Mouse (Mus musculus): ENCODE measurements around the gene Efna5.

The Efna5 gene

DNA sequence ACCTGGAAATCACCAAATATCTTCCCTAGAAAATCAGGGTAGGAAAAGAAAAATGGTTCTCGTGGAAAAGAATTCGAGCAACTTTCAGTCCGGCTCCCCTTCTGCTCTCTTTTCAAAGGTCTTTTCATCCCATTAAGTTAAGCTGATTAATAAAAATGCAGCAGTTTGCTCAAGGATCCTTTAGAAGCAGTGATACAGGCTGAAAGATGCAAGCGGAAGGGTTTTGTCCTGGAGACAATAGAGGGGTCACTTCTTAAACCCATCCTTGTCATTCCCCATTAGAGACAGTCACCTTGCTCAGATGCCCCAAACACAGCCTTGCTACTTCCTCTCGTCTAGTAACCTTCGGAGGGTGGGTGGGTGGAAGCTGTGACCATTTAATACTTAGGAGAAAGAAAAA, 27.4 kb downstream of the Efna5 start:
- DNase-seq (ENCODE audit: low read depth, low spot score): no peak

DNA sequence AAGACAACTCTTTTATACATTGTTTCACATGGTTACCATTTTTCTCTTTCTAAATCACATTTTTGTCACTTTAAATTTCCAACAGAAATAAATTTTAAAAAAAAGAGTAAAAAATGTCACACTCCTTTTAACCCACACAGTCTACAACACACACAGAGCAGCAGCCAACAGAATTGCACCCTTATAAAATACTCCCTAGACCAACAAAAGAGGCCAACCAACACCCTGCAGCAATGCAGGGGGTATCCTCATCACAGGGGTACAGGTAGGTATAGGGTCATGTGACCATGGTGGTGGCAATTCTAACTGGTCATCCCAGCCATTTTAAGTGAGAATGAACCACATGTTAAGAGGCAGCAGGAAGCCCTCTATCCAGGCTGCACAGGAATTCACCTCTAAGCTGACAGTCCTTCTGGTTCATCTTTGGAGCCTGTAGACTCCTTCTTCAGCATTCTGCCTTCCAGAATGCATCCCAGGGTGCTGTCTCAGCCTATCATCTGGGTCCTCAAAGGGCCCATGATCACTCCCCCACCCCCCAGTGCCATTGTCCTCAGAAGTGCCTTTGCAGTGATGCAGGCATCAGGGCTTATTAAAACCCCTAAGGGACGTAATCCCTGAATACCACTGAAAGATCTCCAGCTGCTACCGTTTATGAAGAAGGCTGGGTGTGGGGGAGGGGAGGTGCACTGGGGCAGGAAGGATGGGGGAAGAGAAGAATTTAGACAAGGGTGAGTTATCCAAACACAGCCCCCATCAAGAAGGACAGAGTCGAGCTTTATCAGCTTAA, 28.1 kb downstream of the Efna5 start:
- DNase-seq (ENCODE audit: low read depth, low spot score): no peak

DNA sequence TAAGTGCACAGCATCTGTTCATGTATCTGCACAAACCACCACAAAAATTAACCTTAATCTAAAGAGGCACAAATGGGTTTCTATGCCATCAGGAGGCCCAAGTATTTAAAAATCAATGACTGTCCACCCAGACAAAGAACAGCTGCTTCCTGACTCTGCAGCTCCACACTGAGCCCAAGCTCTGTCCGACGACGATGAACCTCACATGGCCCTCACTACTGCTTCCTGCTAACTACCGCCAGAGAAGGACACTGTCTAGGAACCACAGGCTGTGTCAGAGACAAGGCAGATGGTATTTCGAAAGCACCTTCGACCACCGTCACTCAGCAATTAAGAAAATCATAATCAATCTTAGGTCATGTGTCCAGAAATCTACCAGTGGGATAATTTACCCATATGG, 29.8 kb downstream of the Efna5 start:
- DNase-seq (ENCODE audit: low read depth, low spot score): no peak

DNA sequence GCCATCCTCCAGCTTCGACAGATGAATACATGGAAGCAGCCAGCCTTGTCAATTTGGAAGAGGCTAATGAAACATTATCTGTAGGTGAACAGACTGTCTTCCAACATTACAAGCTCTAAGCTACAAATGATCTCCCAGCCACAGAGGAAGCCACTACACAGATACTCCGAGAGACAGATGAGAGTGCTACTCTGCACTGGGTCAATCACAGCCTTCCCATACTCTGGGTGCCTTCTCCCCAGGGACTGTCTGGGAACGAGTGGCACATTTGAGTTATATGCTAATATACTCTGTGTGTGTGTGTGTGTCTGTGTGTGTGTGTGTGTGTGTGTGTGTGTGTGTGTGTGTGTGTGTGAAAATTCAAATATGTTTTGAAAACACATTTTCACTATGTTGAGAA, 30.5 kb downstream of the Efna5 start:
- no peak for DNase-seq (ENCODE audit: low read depth, low spot score)

DNA sequence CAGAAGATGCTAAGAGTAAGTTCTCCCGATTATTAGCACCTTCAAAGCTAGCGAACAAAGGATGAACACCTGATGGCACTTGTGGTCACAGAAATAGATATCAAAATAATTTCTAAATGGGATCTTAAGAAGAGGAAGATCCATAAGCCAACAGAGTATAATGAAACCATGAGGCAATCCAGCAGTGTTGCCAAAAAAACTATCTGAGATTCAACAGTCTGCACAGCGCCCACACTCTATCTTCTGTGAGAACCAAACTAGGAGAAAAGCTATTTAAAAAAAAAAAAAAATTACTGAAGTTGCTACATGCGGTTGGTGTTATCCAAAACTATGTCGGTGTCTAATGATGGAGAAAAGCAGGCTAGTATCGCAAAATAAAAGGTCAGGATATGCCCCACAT, 31.4 kb downstream of the Efna5 start:
- DNase-seq (ENCODE audit: low read depth, low spot score): no peak

DNA sequence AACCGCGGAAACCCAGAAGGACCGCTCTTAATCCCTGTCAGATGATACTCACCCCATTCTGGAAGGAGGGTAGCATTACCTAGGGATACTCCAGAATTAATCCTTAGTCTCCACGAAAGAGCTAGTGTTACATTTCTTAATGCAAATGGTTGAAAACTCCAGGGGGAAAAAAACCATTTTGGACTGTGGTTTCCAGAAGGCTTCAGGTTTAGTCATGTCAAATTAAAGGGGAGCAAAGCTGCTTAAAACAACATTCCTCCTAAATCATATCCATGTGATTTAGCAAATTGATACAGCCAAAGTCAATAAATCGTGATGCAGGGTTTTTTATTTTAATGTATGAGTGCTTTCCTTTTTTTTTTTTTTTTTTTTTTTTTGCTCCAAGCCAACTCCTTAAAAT, 35.5 kb downstream of the Efna5 start:
- no peak for DNase-seq (ENCODE audit: low read depth, low spot score)

DNA sequence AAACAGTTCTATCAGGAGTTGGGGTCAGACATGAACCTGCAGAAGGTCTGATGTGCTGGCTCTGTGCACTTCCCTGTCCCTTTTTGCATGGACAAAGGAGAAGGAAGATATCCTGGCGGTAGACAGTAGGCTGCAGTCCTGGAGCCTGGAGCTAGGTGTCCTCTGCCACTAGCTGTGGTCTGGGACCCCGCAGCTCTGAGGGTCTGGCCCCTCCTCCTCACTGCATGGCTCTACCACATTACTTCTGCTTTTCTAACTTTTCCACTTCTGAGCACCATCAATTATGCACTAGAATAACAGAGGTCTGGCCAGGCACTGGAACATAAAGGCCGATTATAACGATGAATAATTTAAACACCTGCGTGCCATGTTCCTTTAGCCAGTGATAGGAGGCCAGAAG, 36.8 kb downstream of the Efna5 start:
- no peak for DNase-seq (ENCODE audit: low read depth, low spot score)

DNA sequence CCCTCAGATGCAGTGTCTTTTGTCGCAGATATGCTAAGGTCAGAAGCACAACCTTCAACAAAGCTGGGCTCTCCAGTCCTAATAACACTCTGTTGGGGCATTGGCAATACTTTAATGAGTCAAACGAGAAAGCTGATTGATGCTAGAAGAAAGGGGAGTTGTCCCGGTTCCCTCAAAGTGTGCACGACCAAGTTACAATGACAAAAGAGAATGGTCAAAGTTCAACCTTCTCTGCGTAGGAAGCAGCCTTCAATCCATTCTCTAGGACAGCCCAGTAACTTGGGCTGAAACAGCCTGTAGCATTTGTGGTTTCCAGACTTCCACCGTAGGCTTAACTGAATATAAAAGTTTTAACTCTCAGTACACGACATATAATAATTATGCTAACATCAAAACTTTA, 43.8 kb downstream of the Efna5 start:
- no peak for DNase-seq (ENCODE audit: low read depth, low spot score)

DNA sequence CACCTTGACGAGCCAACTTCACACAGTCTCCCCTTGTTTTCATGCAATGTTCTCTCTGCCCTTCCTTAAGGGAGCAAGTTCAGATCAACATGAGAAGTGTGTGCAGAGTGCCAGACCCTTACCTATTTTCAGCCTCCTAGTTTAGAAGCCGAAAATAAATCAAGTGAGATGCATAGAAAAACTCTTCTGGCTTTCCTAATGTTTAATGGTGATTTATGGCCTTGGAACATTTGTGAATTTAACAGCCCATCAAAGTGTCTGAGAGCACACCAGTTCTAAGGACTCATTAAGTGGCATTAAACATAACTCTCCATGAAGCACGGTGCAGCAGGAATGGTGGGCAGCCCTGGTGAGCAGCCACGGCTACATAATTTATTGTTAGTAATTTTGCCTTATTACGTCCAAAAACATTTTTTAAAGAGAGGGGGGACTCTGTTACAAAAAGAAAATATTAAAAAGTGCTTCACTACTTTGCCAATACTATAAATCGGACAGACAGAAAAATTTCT, 44.5 kb downstream of the Efna5 start:
- DNase-seq (ENCODE audit: low read depth, low spot score): no peak

DNA sequence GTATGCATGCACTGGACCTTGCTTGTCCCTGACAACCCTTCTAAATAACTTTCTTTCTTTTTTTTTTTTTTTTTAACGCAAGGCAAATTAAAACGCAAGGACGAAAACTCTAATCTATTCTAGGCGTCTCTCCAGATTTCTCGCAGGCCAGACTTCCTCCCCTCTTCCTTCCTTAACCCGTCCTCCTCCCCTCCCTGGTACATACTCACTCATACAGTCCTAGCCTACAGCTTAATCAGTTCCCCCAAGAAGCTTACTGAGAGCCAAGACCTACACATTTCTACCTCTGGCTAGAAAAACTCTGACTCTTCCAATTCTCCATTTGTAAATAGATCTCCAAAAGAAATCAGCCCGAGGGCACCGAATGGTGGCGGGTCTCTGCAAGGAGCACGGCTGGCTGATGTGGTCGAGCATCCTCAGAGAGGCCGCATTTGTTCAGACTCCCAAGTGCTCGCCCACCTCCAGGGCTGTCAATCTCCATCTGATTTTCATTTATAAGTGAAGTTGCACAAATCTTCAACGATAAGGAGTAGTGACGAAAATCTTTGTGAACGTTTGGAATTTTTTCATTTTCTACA, 48.5 kb downstream of the Efna5 start:
- DNase-seq (ENCODE audit: low read depth, low spot score): no peak

DNA sequence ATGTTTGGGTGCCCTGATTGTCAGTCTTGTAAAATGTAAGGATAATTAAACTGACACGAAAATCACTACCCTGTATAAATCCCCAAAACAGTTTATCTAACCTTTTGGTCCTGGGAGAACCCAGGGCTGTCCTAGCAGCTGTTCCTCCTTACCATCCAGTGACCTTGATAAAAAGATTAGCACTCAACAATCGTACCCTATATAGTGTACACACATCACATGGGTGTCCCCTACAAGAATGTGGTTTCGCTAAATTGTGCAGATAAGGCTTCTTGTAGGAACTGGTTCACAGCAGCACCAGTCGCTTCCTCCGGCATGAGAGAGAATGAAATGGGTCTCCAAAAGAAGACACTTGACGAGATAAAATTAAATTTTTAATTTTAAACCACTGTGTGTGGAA, 53.6 kb downstream of the Efna5 start:
- DNase-seq (ENCODE audit: low read depth, low spot score): no peak

DNA sequence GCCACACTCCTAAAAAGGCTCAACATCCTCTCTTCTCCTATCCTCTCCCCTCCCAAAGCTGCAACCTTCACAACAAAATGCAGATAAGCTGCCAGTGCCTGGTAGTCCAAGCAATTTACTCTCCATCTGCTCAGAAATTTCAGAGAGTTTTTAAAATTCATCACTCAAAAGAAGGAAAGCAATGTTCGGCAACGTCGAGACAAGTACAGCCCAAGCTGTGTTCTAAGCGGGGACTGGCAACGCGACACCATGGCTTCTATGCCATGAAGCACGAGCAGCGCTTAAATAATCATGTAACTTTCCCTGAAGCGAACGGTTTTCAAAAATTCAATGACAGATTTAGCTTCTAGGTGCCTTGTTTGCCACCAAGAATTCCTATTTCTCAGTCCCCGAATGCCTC, 59.9 kb downstream of the Efna5 start:
- DNase-seq (ENCODE audit: low read depth, low spot score): no peak

DNA sequence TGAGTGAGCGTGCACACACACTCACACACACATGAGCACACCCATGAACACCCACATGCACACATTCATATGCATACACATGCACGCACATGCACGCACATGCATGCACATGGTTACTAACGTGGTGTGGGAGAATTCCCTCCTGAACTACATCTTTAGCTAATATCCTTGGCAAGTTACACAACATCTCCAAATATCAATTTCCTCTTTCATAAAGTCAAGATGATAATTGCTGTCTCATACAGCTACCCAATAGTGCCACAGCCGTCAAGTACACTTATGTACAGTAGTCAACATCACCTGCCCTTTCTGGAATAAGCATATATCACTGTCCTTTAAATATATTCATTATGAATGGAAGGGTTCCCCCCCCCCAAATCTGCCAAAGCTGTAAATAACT, 61.2 kb downstream of the Efna5 start:
- no peak for DNase-seq (ENCODE audit: low read depth, low spot score)

DNA sequence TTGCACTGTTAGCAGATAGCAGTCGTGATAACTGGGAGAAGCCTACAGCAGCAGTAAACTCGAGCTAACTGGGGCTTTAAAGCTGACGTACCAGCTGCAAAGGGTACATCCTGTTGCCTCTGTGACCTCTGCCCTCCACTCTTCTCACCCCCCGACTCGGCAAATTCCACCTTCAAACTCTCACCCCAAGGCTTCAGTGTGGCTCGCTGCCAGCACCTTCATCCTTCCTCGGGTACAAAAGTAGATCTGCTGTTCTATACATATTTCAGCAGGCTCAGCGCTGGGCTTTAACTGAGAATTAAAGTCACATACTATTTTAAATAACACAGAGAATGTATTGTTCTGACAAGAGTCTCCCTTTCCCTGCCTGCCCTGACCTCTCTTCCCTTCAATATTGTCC, 62.3 kb downstream of the Efna5 start:
- no peak for DNase-seq (ENCODE audit: low read depth, low spot score)

DNA sequence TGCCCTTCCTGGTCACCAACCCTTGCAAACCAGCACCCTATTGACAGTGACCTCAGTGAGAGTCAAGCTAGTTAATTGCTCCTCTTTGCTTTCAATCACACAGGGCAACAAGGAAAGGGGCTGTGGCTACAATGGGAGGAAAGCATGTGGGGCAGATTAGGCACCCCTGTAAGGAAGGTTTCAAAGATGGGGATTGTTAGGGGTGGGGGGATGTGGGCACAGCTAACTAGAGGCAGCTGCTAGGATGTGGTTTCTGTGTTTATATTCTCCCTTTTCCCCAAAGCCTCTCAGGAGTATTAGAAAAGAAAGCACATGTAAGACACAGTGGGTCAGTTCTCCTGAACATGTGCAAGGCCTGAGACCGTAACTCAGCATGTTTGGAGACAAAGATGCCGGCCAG, 62.8 kb downstream of the Efna5 start:
- DNase-seq (ENCODE audit: low read depth, low spot score): no peak

DNA sequence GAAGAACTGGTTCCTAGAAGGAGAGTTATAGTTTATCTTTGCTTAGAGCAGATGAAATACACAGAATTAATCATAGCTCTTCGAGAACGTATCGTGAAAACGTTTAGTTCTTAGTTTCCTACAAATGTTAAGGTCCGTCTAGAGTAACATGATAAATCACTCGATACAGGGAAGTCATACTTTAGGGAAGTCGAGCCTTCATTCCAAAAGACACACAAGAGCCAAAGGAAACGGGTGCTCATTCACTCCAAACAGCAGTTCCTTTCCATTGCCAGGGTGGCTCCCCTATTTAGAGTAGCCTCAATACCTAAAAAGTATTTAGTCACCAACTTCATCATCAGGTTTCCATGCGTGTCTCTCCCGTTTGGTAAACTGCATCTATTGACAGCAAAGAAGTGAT, 64.2 kb downstream of the Efna5 start:
- DNase-seq (ENCODE audit: low read depth, low spot score): no peak

DNA sequence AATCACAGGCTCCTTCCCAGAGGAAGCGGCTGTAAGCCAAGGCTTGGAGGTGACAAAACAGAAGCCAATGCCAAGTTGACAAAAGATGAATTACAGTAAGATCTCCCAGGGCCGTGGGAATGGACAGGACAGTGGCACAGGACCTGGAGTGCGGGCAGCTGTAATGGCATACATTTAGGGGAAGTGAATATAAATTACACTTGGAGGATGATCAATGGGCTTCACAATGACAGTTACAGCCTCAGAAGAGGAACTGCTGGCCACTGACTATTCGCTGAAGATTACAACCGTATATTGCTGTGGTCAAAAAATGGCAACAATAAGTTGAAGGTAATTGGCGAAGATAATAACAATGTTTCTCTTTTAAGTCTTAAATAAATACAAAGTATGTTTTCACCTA, 67.7 kb downstream of the Efna5 start:
- DNase-seq (ENCODE audit: low read depth, low spot score): no peak

DNA sequence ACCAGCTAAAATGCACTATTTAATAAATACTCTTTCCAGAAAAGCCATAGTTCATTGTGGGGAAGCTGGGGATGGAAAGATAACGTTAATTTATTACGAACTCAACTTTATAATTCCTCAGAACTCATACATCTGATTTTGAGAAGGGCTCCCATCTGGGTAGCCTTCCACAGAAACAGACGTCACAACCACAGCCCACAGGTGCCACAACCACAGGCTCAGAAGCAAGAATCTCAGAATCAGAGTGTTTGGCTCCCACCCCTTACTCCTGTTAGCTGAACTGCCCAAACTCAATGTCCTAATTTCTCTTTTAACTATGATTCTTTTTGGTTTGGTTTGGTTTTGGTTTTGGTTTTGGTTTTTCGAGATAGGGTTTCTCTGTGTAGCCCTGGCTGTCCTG, 73.2 kb downstream of the Efna5 start:
- DNase-seq (ENCODE audit: low read depth, low spot score): no peak

DNA sequence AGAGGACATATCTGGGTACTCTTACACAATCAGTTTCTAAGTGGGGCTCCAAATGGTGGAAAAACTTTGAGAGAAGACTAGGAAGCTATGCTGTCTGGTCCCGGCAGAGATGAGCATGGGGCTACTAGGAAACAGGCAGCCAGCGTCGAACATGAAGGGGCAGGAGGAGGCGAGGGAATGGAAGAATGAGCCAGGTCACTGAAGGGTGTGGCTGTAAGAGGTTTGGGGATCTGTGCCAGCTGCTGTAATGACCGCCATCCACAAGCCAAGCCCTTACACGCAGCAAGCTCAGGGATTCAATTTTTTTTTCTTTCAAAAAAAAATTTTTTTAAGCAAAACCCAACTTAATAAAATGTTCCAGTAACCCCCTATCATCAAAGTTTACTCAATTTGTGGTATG, 74.5 kb downstream of the Efna5 start:
- no peak for DNase-seq (ENCODE audit: low read depth, low spot score)

DNA sequence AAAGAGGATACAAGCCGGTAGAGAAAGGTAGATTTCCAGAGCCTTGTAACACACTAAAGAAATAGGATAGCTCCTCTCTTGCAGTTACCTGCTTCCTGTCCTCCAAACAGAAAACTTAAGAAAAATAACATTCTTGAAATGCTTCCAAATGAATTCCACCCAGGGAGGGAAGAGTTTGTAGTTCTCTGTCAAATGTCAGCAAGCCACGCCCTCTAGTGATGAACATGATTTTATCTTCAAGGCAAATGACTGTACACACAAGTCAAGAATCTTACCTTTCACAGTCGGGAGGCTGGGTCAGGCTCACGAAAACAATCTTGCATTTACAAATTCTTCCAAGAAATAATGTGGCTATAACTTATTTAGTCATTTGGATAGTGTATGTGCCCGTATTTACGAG, 78.4 kb downstream of the Efna5 start:
- DNase-seq (ENCODE audit: low read depth, low spot score): no peak

DNA sequence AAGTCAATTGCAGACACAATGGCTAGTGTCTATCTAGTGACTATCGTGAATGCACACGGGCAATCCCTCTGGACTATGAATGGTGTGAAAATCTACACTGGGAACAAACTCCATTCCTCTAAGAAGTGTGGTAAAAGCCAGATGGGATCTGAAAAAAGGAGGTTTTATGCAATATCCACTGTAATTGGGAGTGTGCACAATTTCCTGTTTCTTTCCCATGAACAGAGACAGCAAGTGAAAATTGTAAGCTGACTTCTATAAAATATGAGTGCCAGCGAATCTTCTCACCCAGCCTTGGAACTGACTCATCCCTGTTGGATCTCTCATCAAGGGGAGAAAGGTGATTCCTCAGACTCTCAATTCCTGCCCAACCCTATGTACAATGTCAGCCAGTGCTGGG, 83.8 kb downstream of the Efna5 start:
- no peak for DNase-seq (ENCODE audit: low read depth, low spot score)

DNA sequence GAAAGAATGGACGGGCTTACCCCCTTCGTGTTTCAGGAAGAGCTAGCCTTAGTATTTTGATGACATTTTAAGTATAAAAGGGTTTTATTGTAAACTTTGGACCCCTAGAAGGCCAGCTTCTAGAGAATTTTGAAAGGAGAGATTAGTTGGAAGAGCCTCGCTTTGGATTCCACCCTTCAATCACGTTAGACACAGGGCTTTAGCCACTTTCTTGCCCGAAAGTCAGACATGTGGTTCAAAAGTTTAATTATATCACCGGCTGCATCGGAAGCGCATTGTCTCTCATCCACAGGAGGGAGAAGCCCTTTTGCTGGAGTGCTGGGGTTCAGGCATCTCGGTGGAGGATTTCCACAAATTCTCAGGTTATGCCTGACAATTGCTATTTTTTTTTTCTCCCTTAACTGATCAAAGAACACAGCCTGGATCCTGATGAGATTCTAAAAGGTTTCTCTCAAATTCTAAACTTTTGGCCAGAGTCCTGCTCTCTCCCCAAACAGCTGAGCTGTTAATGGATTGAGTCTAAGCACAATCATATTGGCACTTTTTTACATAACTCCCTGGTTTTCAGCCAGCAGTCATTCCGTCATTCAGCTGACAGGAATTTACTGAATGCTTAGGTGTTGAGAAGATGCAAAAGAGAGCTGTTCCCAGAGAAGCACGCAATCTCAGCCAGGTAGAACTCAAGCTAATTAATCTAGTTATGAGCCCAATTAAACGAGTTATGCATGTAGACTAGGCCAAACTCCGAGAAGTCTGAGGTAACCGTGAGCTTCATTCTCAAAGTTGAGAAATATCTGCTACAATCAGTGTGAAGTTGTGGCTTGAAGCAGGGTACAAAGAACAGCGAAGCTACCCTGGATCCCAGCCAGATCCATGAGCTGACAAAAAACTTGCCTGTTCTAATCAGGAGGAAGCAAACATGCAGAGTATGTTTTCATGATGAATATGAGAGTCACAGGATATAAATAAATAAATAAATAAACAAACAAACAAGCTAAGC, 91.5 kb downstream of the Efna5 start:
- no peak for DNase-seq (ENCODE audit: low read depth, low spot score)

All from WW6 (cell line).